Mouse (Mus musculus) ES-E14 (cell line): ENCODE measurements around the gene Oaz1. TPM values are rescaled to one million over a fixed set of nuclear protein-coding genes. Genes with fewer than 3 reads are reported as not detected.

Source experiments
- DNase-seq: peaks from one replicate; pipeline ENCODE4 v3.0.0-alpha.2; 2013; ENCODE audit warnings: low read depth, low spot score
- H3K27ac ChIP-seq: 2 replicates; pipeline ENCODE4 v1.5.1; 2012; ENCODE audit warnings: low read depth, mild to moderate bottlenecking, low read length, moderate library complexity, mixed read lengths; ENCODE audit not compliant: poor library complexity, insufficient read depth, severe bottlenecking
- H3K36me3 ChIP-seq: 2 replicates; pipeline ENCODE4 v1.6.1; 2012; ENCODE audit warnings: mild to moderate bottlenecking, low read length, moderate library complexity, mixed read lengths; ENCODE audit not compliant: control insufficient read depth, poor library complexity, insufficient read depth, severe bottlenecking
- H3K4me1 ChIP-seq, 2 experiments: fragments of 150-350 bp in 1 of 2; sonication (generic) in 1 of 2; 2 replicates each; pipeline ENCODE4 v1.6.1; 2012; ENCODE audit warnings: low read length in 2 of 2, mild to moderate bottlenecking in 1 of 2, mixed read lengths in 1 of 2; ENCODE audit not compliant: control insufficient read depth in 2 of 2, insufficient read depth in 2 of 2, poor library complexity in 1 of 2
- H3K4me3 ChIP-seq, 2 experiments: fragments of 150-350 bp in 1 of 2; sonication (generic) in 1 of 2; 2 replicates each; pipeline ENCODE4 v1.5.1; 2012; ENCODE audit warnings: low read length in 2 of 2, low read depth in 1 of 2, mild to moderate bottlenecking in 1 of 2, mixed read lengths in 1 of 2; ENCODE audit not compliant: insufficient read depth in 1 of 2, poor library complexity in 1 of 2, severe bottlenecking in 1 of 2
- H3K9ac ChIP-seq: 2 replicates; pipeline ENCODE4 v1.6.1; 2012; ENCODE audit warnings: low read depth, mild to moderate bottlenecking, low read length, mixed read lengths; ENCODE audit not compliant: poor library complexity, insufficient read depth, severe bottlenecking
- H3K9me3 ChIP-seq: fragments of 150-350 bp; sonication (generic); 2 replicates; pipeline ENCODE4 v1.6.1; 2012; ENCODE audit warnings: low read depth, mild to moderate bottlenecking, low read length; ENCODE audit not compliant: control insufficient read depth, insufficient read depth
- CHD2 ChIP-seq: IDR thresholded peaks from 2 replicates; pipeline ENCODE4 v1.6.1; 2014; ENCODE audit warnings: mild to moderate bottlenecking, low read depth, low read length, inconsistent platforms
- HCFC1 ChIP-seq: IDR thresholded peaks from 2 replicates; pipeline ENCODE4 v1.6.1; 2012; ENCODE audit warnings: low read length, inconsistent platforms, borderline replicate concordance; ENCODE audit not compliant: insufficient read depth
- MAFK ChIP-seq: IDR thresholded peaks from 2 replicates; pipeline ENCODE4 v1.6.1; 2014; ENCODE audit warnings: mild to moderate bottlenecking, low read depth, low read length, inconsistent platforms; ENCODE audit not compliant: insufficient read depth
- ZC3H11A ChIP-seq: IDR thresholded peaks from 2 replicates; pipeline ENCODE4 v1.6.1; 2012; ENCODE audit warnings: low read depth, mild to moderate bottlenecking, inconsistent platforms, low read length, borderline replicate concordance
- ZNF384 ChIP-seq: IDR thresholded peaks from 2 replicates; pipeline ENCODE4 v1.6.1; 2012; ENCODE audit warnings: low read depth, low read length, inconsistent platforms
- in situ Hi-C, 2 experiments: fragments of 600-800 bp; cut with MboI; formaldehyde crosslinking; loops; one replicate each; pipeline ENCODE4 v1.15.1; 2025; ENCODE audit warnings: low sequenced_read_pairs in 2 of 2, inconsistent platforms in 1 of 2; ENCODE audit not compliant: unreplicated experiment in 2 of 2
- total RNA-seq: library from RNA; depleted of rRNA; stranded (reverse); fragments of 300-350 nt; gene quantifications from 2 replicates; pipeline ENCODE4 v1.2.3, GENCODE M21; 2012

The Oaz1 gene
- total RNA-seq, 1 experiment: 823 TPM

GRCm38 (mm10) chr10:80805322-80805721 is 21.1 kb upstream of the Oaz1 start:
- Histone ChIP-seq H3K27ac (no peak overlapping the region), H3K9me3 (no peaks in the 10 kb centered on the region), H3K4me3 (no peak overlapping the region), H3K9ac (no peak overlapping the region), H3K36me3 (peaks cover 46% of the 10 kb centered on the region), H3K4me1 (peaks cover 10 to 22% of the 10 kb centered on the region in 2 experiments; a peak in 3 of 4 replicates)
- TF ChIP-seq CHD2: no peak
- no peak for TF ChIP-seq HCFC1
- TF ChIP-seq MAFK: no peak
- TF ChIP-seq ZNF384: no peak
- no peak for TF ChIP-seq ZC3H11A
- in situ Hi-C loops: no loop called here
- no peak for DNase-seq

GRCm38 (mm10) chr10:80805925-80806324 is 20.5 kb upstream of the Oaz1 start:
- Histone ChIP-seq H3K27ac (no peak overlapping the region), H3K4me1 (peaks cover 10 to 22% of the 10 kb centered on the region in 2 experiments; a peak in 3 of 4 replicates), H3K4me3 (no peak overlapping the region), H3K36me3 (peaks cover 45% of the 10 kb centered on the region), H3K9me3 (no peaks in the 10 kb centered on the region), H3K9ac (no peak overlapping the region)
- TF ChIP-seq ZNF384 (no peak), ZC3H11A (no peak), CHD2 (no peak), HCFC1 (no peak), MAFK (no peak)
- in situ Hi-C loops: no loop called here
- peak; percentile 56 for DNase-seq

GRCm38 (mm10) chr10:80806341-80807056 is 20.0 kb upstream of the Oaz1 start:
- Histone ChIP-seq H3K9me3 (no peaks in the 10 kb centered on the region), H3K4me3 (peak overlapping the region; percentile 57 to 67), H3K4me1 (peaks cover 10 to 22% of the 10 kb centered on the region in 2 experiments; a peak in 3 of 4 replicates), H3K36me3 (peaks cover 39% of the 10 kb centered on the region), H3K27ac (no peak overlapping the region), H3K9ac (peak overlapping the region; percentile 60)
- in situ Hi-C loops: no loop called here
- DNase-seq: no peak
- TF ChIP-seq ZC3H11A (no peak), CHD2 (no peak), ZNF384 (no peak), MAFK (no peak), HCFC1 (no peak)

GRCm38 (mm10) chr10:80807057-80807627 is 19.3 kb upstream of the Oaz1 start:
- DNase-seq: no peak
- in situ Hi-C loops: no loop called here
- H3K4me1 ChIP-seq: peaks cover 10 to 17% of the 10 kb centered on the region in 2 experiments; a peak in 3 of 4 replicates
- peaks cover 33% of the 10 kb centered on the region for H3K36me3 ChIP-seq
- peak overlapping the region; percentile 60 for H3K9ac ChIP-seq
- H3K9me3 ChIP-seq: no peaks in the 10 kb centered on the region
- peak overlapping the region; percentile 57 to 67 for H3K4me3 ChIP-seq
- TF ChIP-seq ZC3H11A (no peak), ZNF384 (no peak), CHD2 (no peak), MAFK (no peak), HCFC1 (no peak)
- no peak overlapping the region for H3K27ac ChIP-seq
